Mouse (Mus musculus): ENCODE data around the gene Heg1. TPM values are rescaled to one million over a fixed set of nuclear protein-coding genes. Genes with fewer than 3 reads are reported as not detected.
A peak's percentile ranks its signal among the peaks of the same experiment; 100 is the strongest.

Heg1 gene
- polyA plus RNA-seq, 1 experiment from 2014 or later = 16.1 TPM

DNA sequence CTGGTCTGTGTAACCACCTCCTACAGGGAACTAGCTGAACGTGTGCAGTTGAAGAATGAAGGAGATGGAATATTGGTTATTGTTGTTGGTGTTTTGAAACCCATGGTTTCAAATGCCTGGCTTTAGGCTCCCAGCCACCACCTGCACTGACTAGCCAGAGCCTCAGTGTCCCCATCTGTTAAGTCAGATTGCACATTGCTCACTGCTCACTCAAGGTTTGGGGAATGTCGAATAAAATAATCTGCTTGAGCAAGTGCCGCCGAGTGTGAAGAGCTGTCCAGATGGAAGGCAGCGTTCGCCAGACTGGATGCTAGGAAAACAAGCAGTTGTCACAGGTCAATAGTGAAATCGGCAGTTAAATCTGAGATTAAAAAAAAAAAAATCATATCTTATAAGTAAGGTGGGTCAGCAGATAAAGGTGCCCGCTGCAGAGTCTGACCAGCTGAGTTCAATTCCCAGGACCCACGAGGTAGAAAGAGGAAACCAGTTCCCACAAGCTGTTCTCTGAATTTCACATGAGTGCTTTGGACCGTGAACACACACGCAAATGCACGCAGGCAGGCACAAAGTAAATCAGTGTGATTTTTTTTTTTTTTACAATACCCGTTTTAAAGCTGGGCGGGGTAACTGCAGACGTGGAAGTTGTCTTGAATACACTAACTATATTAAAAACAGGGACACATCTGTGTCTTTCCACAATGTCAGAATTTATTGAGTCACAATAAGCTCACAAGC, 48.8 kb downstream of the Heg1 start:
- Histone ChIP-seq H3K27ac (ENCODE audit: low read length) (no peak overlapping the region), H3K36me3 (ENCODE audit: control insufficient read depth, insufficient read depth, low read length) (peaks cover 7% of the 10 kb centered on the region; the same call in 1 of the 2 replicates), H3K9ac (ENCODE audit: low read length) (no peak overlapping the region), H3K4me1 (ENCODE audit: control insufficient read depth, insufficient read depth, low read length) (no peaks in the 10 kb centered on the region), H3K27me3 (ENCODE audit: control insufficient read depth, insufficient read depth, low read length) (no peaks in the 10 kb centered on the region), H3K4me2 (ENCODE audit: low read depth, low read length) (no peak overlapping the region), H3K4me3 (replicated peaks; ENCODE audit: low read length) (no peak overlapping the region), H3K9me3 (replicated peaks; ENCODE audit: control insufficient read depth, low read length) (no peaks in the 10 kb centered on the region)
- ATAC-seq (ENCODE audit: insufficient read depth, low FRiP score) = no peak
- 75% methylated on average over 15 of the region's 15 CpGs for WGBS

- Histone ChIP-seq H3K4me1 (ENCODE audit: control insufficient read depth, insufficient read depth, low read length) (no peaks in the 10 kb centered on the region), H3K9me3 (replicated peaks; ENCODE audit: control insufficient read depth, low read length) (no peaks in the 10 kb centered on the region), H3K27me3 (ENCODE audit: control insufficient read depth, insufficient read depth, low read length) (no peaks in the 10 kb centered on the region), H3K4me2 (ENCODE audit: low read depth, low read length) (no peak overlapping the region), H3K36me3 (ENCODE audit: control insufficient read depth, insufficient read depth, low read length) (peaks cover 7% of the 10 kb centered on the region; the same call in 1 of the 2 replicates), H3K4me3 (replicated peaks; ENCODE audit: low read length) (no peak overlapping the region), H3K9ac (ENCODE audit: low read length) (no peak overlapping the region), H3K27ac (ENCODE audit: low read length) (no peak overlapping the region)
- ATAC-seq (ENCODE audit: insufficient read depth, low FRiP score) = no peak
- WGBS = 87% methylated on average over 6 of the region's 6 CpGs
Observed at GRCm38 (mm10) chr16:33733864-33734263, 49.7 kb downstream of the Heg1 start.

DNA sequence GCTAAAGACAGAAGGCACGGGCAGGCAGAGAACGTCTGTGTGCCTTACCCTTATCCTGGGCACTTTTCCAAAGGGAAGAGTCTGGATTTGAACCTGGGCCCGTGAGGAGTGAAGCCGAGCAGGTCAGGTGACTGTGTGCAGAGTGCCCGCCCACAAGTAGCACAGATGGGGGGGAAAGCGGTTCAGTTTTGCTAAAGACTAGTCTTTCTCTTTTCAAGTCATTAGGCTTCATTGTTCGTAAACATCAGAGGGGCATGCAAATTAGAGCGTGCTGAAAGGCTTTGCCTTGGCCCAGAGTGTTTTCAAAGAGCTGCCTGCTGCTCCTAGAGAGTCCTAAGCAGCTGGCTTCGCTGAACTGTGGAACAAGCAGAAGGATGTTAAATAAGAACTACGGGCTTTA, 50.4 kb downstream of the Heg1 start:
- Histone ChIP-seq H3K36me3 (ENCODE audit: control insufficient read depth, insufficient read depth, low read length) (peaks cover 7% of the 10 kb centered on the region; the same call in 1 of the 2 replicates), H3K4me3 (replicated peaks; ENCODE audit: low read length) (no peak overlapping the region), H3K9ac (ENCODE audit: low read length) (no peak overlapping the region), H3K4me2 (ENCODE audit: low read depth, low read length) (no peak overlapping the region), H3K27me3 (ENCODE audit: control insufficient read depth, insufficient read depth, low read length) (no peaks in the 10 kb centered on the region), H3K4me1 (ENCODE audit: control insufficient read depth, insufficient read depth, low read length) (no peaks in the 10 kb centered on the region), H3K27ac (ENCODE audit: low read length) (no peak overlapping the region), H3K9me3 (replicated peaks; ENCODE audit: control insufficient read depth, low read length) (no peaks in the 10 kb centered on the region)
- WGBS = 52% methylated on average over 10 of the region's 10 CpGs
- no peak for ATAC-seq (ENCODE audit: insufficient read depth, low FRiP score)

- Histone ChIP-seq H3K4me2 (ENCODE audit: low read depth, low read length) (no peak overlapping the region), H3K9ac (ENCODE audit: low read length) (no peak overlapping the region), H3K27me3 (ENCODE audit: control insufficient read depth, insufficient read depth, low read length) (no peaks in the 10 kb centered on the region), H3K9me3 (replicated peaks; ENCODE audit: control insufficient read depth, low read length) (no peaks in the 10 kb centered on the region), H3K4me1 (ENCODE audit: control insufficient read depth, insufficient read depth, low read length) (0 out of 2 replicates have a peak, but pooled peaks cover 2% of the 10 kb centered on the region), H3K27ac (ENCODE audit: low read length) (no peak overlapping the region), H3K4me3 (replicated peaks; ENCODE audit: low read length) (no peak overlapping the region), H3K36me3 (ENCODE audit: control insufficient read depth, insufficient read depth, low read length) (peaks cover 7% of the 10 kb centered on the region; the same call in 1 of the 2 replicates)
- 77% methylated on average over 5 of the region's 5 CpGs for WGBS
- ATAC-seq (ENCODE audit: insufficient read depth, low FRiP score) = no peak
Observed at GRCm38 (mm10) chr16:33735238-33735637, 51.1 kb downstream of the Heg1 start.

GRCm38 (mm10) chr16:33735791-33736190, 51.6 kb downstream of the Heg1 start:
- ATAC-seq (ENCODE audit: insufficient read depth, low FRiP score) = no peak
- Histone ChIP-seq H3K27me3 (ENCODE audit: control insufficient read depth, insufficient read depth, low read length) (no peaks in the 10 kb centered on the region), H3K27ac (ENCODE audit: low read length) (no peak overlapping the region), H3K9me3 (replicated peaks; ENCODE audit: control insufficient read depth, low read length) (no peaks in the 10 kb centered on the region), H3K4me2 (ENCODE audit: low read depth, low read length) (no peak overlapping the region), H3K4me3 (replicated peaks; ENCODE audit: low read length) (no peak overlapping the region), H3K4me1 (ENCODE audit: control insufficient read depth, insufficient read depth, low read length) (0 out of 2 replicates have a peak, but pooled peaks cover 5% of the 10 kb centered on the region), H3K9ac (ENCODE audit: low read length) (no peak overlapping the region), H3K36me3 (ENCODE audit: control insufficient read depth, insufficient read depth, low read length) (peaks cover 7% of the 10 kb centered on the region; the same call in 1 of the 2 replicates)
- 62% methylated on average over 5 of the region's 5 CpGs for WGBS

- ATAC-seq (ENCODE audit: insufficient read depth, low FRiP score) = no peak
- no peak overlapping the region for H3K4me2 ChIP-seq (ENCODE audit: low read depth, low read length)
- H3K9me3 ChIP-seq (replicated peaks; ENCODE audit: control insufficient read depth, low read length) = no peaks in the 10 kb centered on the region
- H3K9ac ChIP-seq (ENCODE audit: low read length) = no peak overlapping the region
- no peaks in the 10 kb centered on the region for H3K36me3 ChIP-seq (ENCODE audit: control insufficient read depth, insufficient read depth, low read length)
- no peak overlapping the region for H3K27ac ChIP-seq (ENCODE audit: low read length)
- 0 out of 2 replicates have a peak, but pooled peaks cover 5% of the 10 kb centered on the region for H3K4me1 ChIP-seq (ENCODE audit: control insufficient read depth, insufficient read depth, low read length)
- WGBS = 81% methylated on average over 6 of the region's 6 CpGs
- H3K4me3 ChIP-seq (replicated peaks; ENCODE audit: low read length) = no peak overlapping the region
- H3K27me3 ChIP-seq (ENCODE audit: control insufficient read depth, insufficient read depth, low read length) = no peaks in the 10 kb centered on the region
Observed at GRCm38 (mm10) chr16:33736746-33737145, 52.6 kb downstream of the Heg1 start.

GRCm38 (mm10) chr16:33738949-33739719, 55.0 kb downstream of the Heg1 start:
- 0 out of 2 replicates have a peak, but pooled peaks cover 5% of the 10 kb centered on the region for H3K4me1 ChIP-seq (ENCODE audit: control insufficient read depth, insufficient read depth, low read length)
- no peaks in the 10 kb centered on the region for H3K9me3 ChIP-seq (replicated peaks; ENCODE audit: control insufficient read depth, low read length)
- H3K9ac ChIP-seq (ENCODE audit: low read length) = no peak overlapping the region
- no peak for ATAC-seq (ENCODE audit: insufficient read depth, low FRiP score)
- H3K36me3 ChIP-seq (ENCODE audit: control insufficient read depth, insufficient read depth, low read length) = no peaks in the 10 kb centered on the region
- no peak overlapping the region for H3K4me2 ChIP-seq (ENCODE audit: low read depth, low read length)
- no peak overlapping the region for H3K27ac ChIP-seq (ENCODE audit: low read length)
- WGBS = 76% methylated on average over 7 of the region's 7 CpGs
- no peaks in the 10 kb centered on the region for H3K27me3 ChIP-seq (ENCODE audit: control insufficient read depth, insufficient read depth, low read length)
- H3K4me3 ChIP-seq (replicated peaks; ENCODE audit: low read length) = no peak overlapping the region

DNA sequence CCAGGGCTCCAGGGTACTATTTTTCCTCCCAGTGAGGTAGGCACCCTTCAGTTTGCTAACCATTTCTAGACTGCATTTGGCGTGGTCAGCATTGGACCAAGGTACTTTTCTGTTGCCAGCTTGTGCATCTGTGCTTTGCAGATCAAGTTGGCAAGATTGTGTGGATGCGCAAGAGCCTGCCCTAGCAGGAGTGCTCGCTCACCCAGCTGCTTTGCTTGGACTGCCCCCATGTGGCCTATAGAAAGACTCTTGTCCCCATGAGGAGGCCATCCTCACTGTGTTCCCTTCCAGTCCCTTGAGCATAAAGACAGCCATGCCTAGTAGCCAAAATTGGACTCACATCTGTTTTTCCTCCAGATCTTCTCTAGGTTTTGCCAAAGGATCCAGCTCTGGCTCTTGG, 55.6 kb downstream of the Heg1 start:
- WGBS = 54% methylated on average over 3 of the region's 3 CpGs

GRCm38 (mm10) chr16:33740416-33740815, 56.2 kb downstream of the Heg1 start:
- 49% methylated on average over 6 of the region's 6 CpGs for WGBS
- no peak overlapping the region for H3K27ac ChIP-seq (ENCODE audit: low read length)

More for the DNA sequence above, 55.6 kb downstream of the Heg1 start:
- H3K36me3 ChIP-seq (ENCODE audit: control insufficient read depth, insufficient read depth, low read length) = no peaks in the 10 kb centered on the region
- no peaks in the 10 kb centered on the region for H3K27me3 ChIP-seq (ENCODE audit: control insufficient read depth, insufficient read depth, low read length)
- H3K9me3 ChIP-seq (replicated peaks; ENCODE audit: control insufficient read depth, low read length) = no peaks in the 10 kb centered on the region
- no peak overlapping the region for H3K27ac ChIP-seq (ENCODE audit: low read length)
- H3K9ac ChIP-seq (ENCODE audit: low read length) = no peak overlapping the region
- no peak overlapping the region for H3K4me2 ChIP-seq (ENCODE audit: low read depth, low read length)
- 0 out of 2 replicates have a peak, but pooled peaks cover 5% of the 10 kb centered on the region for H3K4me1 ChIP-seq (ENCODE audit: control insufficient read depth, insufficient read depth, low read length)
- ATAC-seq (ENCODE audit: insufficient read depth, low FRiP score) = peak; percentile 67
- H3K4me3 ChIP-seq (replicated peaks; ENCODE audit: low read length) = no peak overlapping the region

More at GRCm38 (mm10) chr16:33740416-33740815, 56.2 kb downstream of the Heg1 start:
- H3K4me3 ChIP-seq (replicated peaks; ENCODE audit: low read length) = no peak overlapping the region
- no peak overlapping the region for H3K9ac ChIP-seq (ENCODE audit: low read length)
- 0 out of 2 replicates have a peak, but pooled peaks cover 5% of the 10 kb centered on the region for H3K4me1 ChIP-seq (ENCODE audit: control insufficient read depth, insufficient read depth, low read length)
- no peak overlapping the region for H3K4me2 ChIP-seq (ENCODE audit: low read depth, low read length)
- H3K9me3 ChIP-seq (replicated peaks; ENCODE audit: control insufficient read depth, low read length) = no peaks in the 10 kb centered on the region
- no peak for ATAC-seq (ENCODE audit: insufficient read depth, low FRiP score)
- H3K27me3 ChIP-seq (ENCODE audit: control insufficient read depth, insufficient read depth, low read length) = no peaks in the 10 kb centered on the region
- no peaks in the 10 kb centered on the region for H3K36me3 ChIP-seq (ENCODE audit: control insufficient read depth, insufficient read depth, low read length)

Measured in stomach, embryonic 16.5 days (tissue).